Mouse (Mus musculus) neural tube, embryonic 14.5 days (tissue): ENCODE data around the gene Cep78. TPM values are rescaled to one million over a fixed set of nuclear protein-coding genes. Genes with fewer than 3 reads are reported as not detected.

Source experiments
- ATAC-seq: fragments of 200-750 bp; cut with Nextera tagmentation; 2 replicates; pipeline ENCODE4 v1.8.0; 2017; ENCODE audit warnings: low read depth, mild to moderate bottlenecking, moderate TSS enrichment, moderate library complexity
- H3K27ac ChIP-seq: fragments of 300-500 bp; sonication (generic); 2 replicates; pipeline ENCODE4 v1.5.1; 2014; ENCODE audit warnings: low read depth, mild to moderate bottlenecking, control low read depth, low read length, moderate library complexity, mixed read lengths
- H3K27me3 ChIP-seq: fragments of 300-500 bp; sonication (generic); 2 replicates; pipeline ENCODE4 v1.6.1; 2014; ENCODE audit warnings: low read length; ENCODE audit not compliant: control insufficient read depth, insufficient read depth
- H3K36me3 ChIP-seq: fragments of 300-500 bp; sonication (generic); 2 replicates; pipeline ENCODE4 v1.6.1; 2014; ENCODE audit warnings: low read length, mixed read lengths; ENCODE audit not compliant: control insufficient read depth, insufficient read depth
- H3K4me1 ChIP-seq: fragments of 300-500 bp; sonication (generic); 2 replicates; pipeline ENCODE4 v1.6.1; 2014; ENCODE audit warnings: low read length; ENCODE audit not compliant: control insufficient read depth, insufficient read depth
- H3K4me2 ChIP-seq: fragments of 300-500 bp; sonication (generic); 2 replicates; pipeline ENCODE4 v1.6.1; 2014; ENCODE audit warnings: mild to moderate bottlenecking, low read depth, low read length, control low read depth
- H3K4me3 ChIP-seq: fragments of 300-500 bp; sonication (generic); 2 replicates; pipeline ENCODE4 v1.5.1; 2014; ENCODE audit warnings: low read depth, low read length, control low read depth, mixed read lengths
- H3K9ac ChIP-seq: fragments of 300-500 bp; sonication (generic); replicated peaks from 2 replicates; pipeline ENCODE4 v1.6.1; 2014; ENCODE audit warnings: low read depth, mild to moderate bottlenecking, control low read depth, low read length, mixed read lengths
- H3K9me3 ChIP-seq: fragments of 300-500 bp; sonication (generic); 2 replicates; pipeline ENCODE4 v1.6.1; 2016; ENCODE audit warnings: low read length; ENCODE audit not compliant: control insufficient read depth
- WGBS: fragments of 180-500 bp; shearing (Covaris S2); extraction: QIAGEN DNeasy Blood & Tissue Kit; methylation state at CpG from one replicate; pipeline ENCODE4 v1.1.7; 2014; 5-methylcytosine and 5-hydroxymethylcytosine counted together
- polyA plus RNA-seq: library from polyadenylated mRNA; unstranded; fragments of >200 nt; fragmentation: Nextera tagmentation; extraction: Ambion mirVana; gene quantifications from 2 replicates; pipeline ENCODE4 v1.2.1, GENCODE M21; 2014

Gene Cep78
- polyA plus RNA-seq, 1 experiment from 2014 or later = 30.4 TPM

DNA sequence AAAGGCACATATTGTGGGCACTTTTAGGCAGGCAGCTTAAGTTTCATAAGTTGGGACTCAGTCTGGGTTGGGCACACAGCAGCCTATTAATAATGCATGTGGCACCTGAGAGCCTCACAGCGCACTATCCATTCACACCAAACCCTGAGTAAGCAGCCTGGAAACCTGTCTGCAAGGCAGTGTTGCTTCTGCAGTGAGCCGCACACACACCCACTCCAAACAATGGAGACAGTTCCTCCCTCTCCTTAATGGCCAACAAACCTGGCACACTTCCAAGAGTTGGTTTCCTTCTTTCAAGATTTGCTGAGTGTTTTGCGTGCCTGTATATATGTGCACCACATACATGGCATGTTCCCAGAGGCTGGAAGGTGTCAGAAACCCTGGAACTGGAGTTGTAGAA lies 34.6 kb downstream of the Cep78 start:
- no peak for ATAC-seq

DNA sequence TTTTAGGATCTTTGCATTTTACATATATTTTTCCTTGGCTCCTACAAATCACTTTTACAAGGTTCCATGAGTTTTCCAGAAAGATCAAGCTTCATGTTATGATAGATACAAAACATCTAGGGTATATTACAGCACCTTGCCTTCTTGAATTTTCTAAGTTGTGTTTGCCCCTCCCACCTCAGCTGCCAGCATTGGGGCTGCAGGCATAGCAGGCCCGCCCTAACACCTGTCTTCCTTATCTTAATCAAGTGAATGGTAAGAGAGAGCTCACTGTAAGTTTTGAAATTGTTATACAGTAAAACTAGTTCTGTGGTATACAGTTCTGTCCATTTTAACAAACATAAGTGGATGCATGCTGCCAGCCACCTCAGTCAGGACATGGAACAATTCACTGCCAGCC lies 35.9 kb downstream of the Cep78 start:
- Histone ChIP-seq H3K4me2 (no peak overlapping the region), H3K36me3 (no peaks in the 10 kb centered on the region), H3K27ac (no peak overlapping the region), H3K9ac (no peak overlapping the region), H3K4me3 (no peak overlapping the region), H3K27me3 (no peaks in the 10 kb centered on the region), H3K9me3 (no peaks in the 10 kb centered on the region), H3K4me1 (no peaks in the 10 kb centered on the region)
- ATAC-seq = no peak
- WGBS = 97% methylated on average over 1 of the region's 1 CpGs

More for the DNA sequence above, 34.6 kb downstream of the Cep78 start:
- Histone ChIP-seq H3K36me3 (peaks cover under 1% of the 10 kb centered on the region; the same call in 1 of the 2 replicates), H3K9me3 (no peaks in the 10 kb centered on the region), H3K4me2 (no peak overlapping the region), H3K27me3 (no peaks in the 10 kb centered on the region), H3K27ac (no peak overlapping the region), H3K4me1 (no peaks in the 10 kb centered on the region), H3K9ac (no peak overlapping the region), H3K4me3 (no peak overlapping the region)
- WGBS = 66% methylated on average over 3 of the region's 3 CpGs

DNA sequence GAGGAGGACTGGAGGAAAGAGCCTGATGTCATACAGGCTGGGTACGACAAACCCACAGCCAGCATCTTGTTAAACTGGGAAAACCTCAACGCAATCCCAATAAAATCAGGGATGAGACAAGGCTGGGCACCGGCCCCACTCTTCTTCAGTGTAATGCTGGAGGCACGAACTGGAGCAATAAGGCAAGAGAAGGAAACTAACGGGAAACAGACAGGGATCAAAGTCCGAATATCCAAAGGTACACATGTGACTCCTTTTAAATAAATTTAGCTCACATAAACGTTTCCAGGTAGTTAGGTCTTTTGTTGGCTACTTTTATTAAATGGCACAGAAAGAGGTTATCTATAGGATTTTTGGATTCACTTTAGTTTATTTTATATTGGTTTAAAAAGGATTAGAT lies 36.4 kb downstream of the Cep78 start:
- WGBS = 89% methylated on average over 7 of the region's 7 CpGs
- no peak overlapping the region for H3K9ac ChIP-seq
- no peak overlapping the region for H3K4me3 ChIP-seq
- no peaks in the 10 kb centered on the region for H3K4me1 ChIP-seq
- ATAC-seq = no peak
- no peaks in the 10 kb centered on the region for H3K27me3 ChIP-seq
- H3K9me3 ChIP-seq = no peaks in the 10 kb centered on the region
- no peak overlapping the region for H3K27ac ChIP-seq
- H3K36me3 ChIP-seq = no peaks in the 10 kb centered on the region
- no peak overlapping the region for H3K4me2 ChIP-seq

DNA sequence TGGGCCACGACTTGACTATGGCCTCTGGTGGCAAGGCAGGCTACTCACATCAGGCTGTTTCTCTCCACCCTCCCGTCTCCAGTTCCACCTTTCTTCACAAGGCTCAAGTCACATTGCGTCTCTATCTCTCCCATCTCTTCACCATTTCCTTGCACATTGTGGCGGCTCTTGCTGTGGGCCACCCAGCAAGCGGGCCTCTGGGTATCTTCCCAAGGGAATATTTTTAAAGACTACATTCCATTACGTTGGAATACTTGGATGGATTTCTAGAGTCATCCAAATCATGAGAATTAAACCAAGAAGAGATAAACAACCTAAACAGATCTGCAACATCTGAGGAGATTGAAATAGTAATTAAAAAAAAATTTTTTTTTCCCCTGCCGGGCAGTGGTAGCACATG lies 37.6 kb downstream of the Cep78 start, which contains the start of gene Psat1:
TSS of gene Psat1 (minus strand) at position 101 of the 400 bp plus-strand sequence.
- Histone ChIP-seq H3K9ac (no peak within 1 kb of the TSS), H3K4me2 (no peak within 1 kb of the TSS), H3K27me3 (no peaks in the 10 kb centered on the region), H3K4me1 (no peaks in the 10 kb centered on the region), H3K4me3 (no peak within 1 kb of the TSS), H3K9me3 (no peaks in the 10 kb centered on the region), H3K36me3 (no peaks in the 10 kb centered on the region), H3K27ac (no peak within 1 kb of the TSS)
- no peak for ATAC-seq
- WGBS = 86% methylated on average over 7 of the region's 7 CpGs

DNA sequence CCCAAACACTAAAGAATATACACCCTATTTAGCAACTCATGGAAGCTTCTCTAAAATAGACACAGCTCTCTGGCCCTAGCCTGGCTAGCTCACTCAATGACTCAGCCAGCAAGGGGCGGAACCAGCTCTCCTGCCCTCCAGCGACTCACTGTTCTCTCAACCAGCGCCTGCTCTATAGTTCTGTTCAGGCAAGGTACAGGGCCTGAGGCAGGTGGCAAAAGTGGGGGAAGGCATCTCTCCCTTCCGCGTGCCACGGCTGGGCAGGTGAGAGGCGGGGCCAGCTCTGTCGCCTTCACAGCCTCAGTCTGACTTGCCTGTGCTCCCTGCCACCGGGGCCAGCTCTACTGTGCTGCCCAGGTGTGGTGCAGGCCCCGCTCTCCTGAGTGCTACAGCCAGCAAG lies 38.1 kb downstream of the Cep78 start:
- Histone ChIP-seq H3K27me3 (no peaks in the 10 kb centered on the region), H3K4me2 (no peak overlapping the region), H3K27ac (no peak overlapping the region), H3K9me3 (no peaks in the 10 kb centered on the region), H3K36me3 (no peaks in the 10 kb centered on the region), H3K9ac (no peak overlapping the region), H3K4me1 (no peaks in the 10 kb centered on the region), H3K4me3 (no peak overlapping the region)
- 69% methylated on average over 10 of the region's 10 CpGs for WGBS
- ATAC-seq = no peak

DNA sequence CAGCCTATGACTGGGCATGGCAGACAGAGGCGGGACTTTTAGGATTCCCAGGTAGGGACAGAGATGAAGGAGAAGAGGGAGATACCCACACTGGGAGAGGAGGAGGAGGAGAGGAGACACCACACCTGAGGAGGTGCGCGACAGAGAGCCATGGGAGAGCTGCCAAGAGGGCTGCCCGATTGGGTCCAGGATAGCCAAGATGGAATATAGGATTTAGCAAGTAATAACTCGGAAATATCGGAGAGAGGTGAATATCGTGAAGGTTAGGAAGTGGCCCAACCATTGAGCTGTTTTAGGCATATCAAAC lies 41.7 kb downstream of the Cep78 start:
- H3K36me3 ChIP-seq = no peaks in the 10 kb centered on the region
- no peaks in the 10 kb centered on the region for H3K27me3 ChIP-seq
- H3K4me1 ChIP-seq = no peaks in the 10 kb centered on the region
- no peak for ATAC-seq
- no peak overlapping the region for H3K9ac ChIP-seq
- no peak overlapping the region for H3K27ac ChIP-seq
- H3K4me3 ChIP-seq = no peak overlapping the region
- H3K9me3 ChIP-seq = no peaks in the 10 kb centered on the region
- 77% methylated on average over 7 of the region's 7 CpGs for WGBS
- no peak overlapping the region for H3K4me2 ChIP-seq

DNA sequence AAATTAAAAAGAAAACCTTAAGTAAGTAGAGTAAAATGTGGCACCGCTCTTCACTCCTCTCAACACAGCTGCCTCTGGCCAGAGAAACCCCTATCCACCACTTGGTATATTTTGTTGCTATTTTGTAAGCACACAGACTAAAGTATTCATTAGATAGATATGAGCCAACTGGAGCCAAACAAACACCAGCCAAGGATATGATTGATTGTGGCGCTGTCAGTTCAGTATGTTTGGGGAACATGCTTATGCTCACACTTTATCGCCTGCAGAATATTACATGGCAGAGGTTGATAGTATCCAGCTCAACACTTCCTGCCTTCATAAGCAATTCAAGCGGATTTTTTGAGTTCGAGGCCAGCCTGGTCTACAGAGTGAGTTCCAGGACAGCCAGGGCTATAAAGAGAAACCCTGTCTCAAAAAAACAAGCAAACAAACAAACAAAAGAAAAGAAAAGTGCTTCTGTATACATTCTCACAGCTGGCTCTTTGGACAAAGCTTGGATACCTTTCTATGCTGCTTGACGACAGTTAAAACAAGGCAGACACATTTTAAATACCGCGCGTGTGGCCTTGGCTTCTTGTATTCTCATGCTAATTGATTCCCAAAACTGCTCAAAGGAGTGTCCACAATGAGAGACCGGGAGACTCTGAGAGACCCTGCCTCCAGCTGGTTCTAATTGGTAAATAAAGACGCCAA lies 42.2 kb downstream of the Cep78 start:
- Histone ChIP-seq H3K9me3 (no peaks in the 10 kb centered on the region), H3K9ac (no peak overlapping the region), H3K27ac (no peak overlapping the region), H3K4me2 (no peak overlapping the region), H3K4me3 (no peak overlapping the region), H3K36me3 (no peaks in the 10 kb centered on the region), H3K4me1 (no peaks in the 10 kb centered on the region), H3K27me3 (no peaks in the 10 kb centered on the region)
- no peak for ATAC-seq
- WGBS = 45% methylated on average over 11 of the region's 11 CpGs

DNA sequence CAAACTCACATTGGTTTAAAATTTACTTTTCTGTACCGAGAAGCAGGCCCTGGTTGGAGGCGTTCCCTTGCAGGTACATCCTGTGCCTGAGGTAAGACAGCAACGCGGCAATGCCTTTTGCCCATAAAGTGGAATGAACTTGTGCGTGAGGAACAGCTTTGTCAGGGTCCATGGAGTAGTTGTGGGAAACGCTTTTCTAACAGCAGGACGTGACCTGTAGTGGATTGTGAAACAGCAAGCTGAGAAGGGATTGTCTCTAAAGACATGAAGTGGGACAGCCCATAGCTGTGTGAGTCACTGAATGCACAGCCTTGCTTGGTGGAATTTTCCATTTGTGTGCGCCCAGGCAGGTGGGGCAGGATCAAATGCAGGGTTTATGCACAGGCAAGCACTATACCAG lies 43.4 kb downstream of the Cep78 start:
- 85% methylated on average over 8 of the region's 8 CpGs for WGBS
- Histone ChIP-seq H3K4me1 (no peaks in the 10 kb centered on the region), H3K4me3 (no peak overlapping the region), H3K4me2 (no peak overlapping the region), H3K27me3 (no peaks in the 10 kb centered on the region), H3K9me3 (no peaks in the 10 kb centered on the region), H3K36me3 (no peaks in the 10 kb centered on the region), H3K9ac (no peak overlapping the region), H3K27ac (no peak overlapping the region)
- no peak for ATAC-seq

DNA sequence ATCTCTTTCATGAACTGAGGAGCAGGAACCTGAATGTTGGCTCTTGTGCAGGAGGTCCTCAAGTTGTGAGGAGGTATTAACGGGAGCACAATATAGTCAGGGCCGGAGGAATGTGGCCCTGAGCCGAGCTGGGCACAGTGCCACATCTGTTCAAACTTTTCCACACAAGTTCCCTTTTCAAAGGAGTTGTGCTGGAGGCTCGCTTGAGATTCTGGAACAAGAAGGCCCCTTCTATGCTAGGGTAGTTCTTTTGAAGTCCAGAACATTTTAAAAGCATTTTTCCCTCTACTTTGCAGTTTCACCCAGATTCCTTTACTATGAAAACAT lies 59.1 kb downstream of the Cep78 start:
- 11% methylated on average over 4 of the region's 4 CpGs for WGBS
- peak; percentile 36; the same call in 1 of the 2 replicates for ATAC-seq
- H3K4me1 ChIP-seq = peaks cover 12% of the 10 kb centered on the region; the same call in 1 of the 2 replicates
- H3K4me3 ChIP-seq = peak overlapping the region; percentile 55
- 0 out of 2 replicates have a peak overlapping the region, but pooled peaks have one; percentile 80 for H3K27ac ChIP-seq
- no peaks in the 10 kb centered on the region for H3K27me3 ChIP-seq
- peak overlapping the region; percentile 98 for H3K4me2 ChIP-seq
- no peak overlapping the region for H3K9ac ChIP-seq
- no peaks in the 10 kb centered on the region for H3K9me3 ChIP-seq
- no peaks in the 10 kb centered on the region for H3K36me3 ChIP-seq
